Mouse (Mus musculus) kidney, adult 2 months (tissue): Measurements from ENCODE around the gene Slco4a1.

ENCODE experiments used
- CTCF ChIP-seq: fragments of 200-500 bp; conservative IDR thresholded peaks from 2 replicates; pipeline ENCODE4 v1.5.1; 2011; ENCODE audit warnings: low read depth, mild to moderate bottlenecking, control low read depth, low read length, moderate library complexity, mixed read lengths; ENCODE audit not compliant: insufficient read depth, insufficient read length
- POLR2A ChIP-seq: fragments of 200-500 bp; IDR thresholded peaks from one replicate; pipeline ENCODE4 v1.6.1; 2011; ENCODE audit warnings: low read depth, low read length, control low read depth

GRCm38 (mm10) chr2:180428331-180428730 lies 27.7 kb upstream of the Slco4a1 start:
- TF ChIP-seq CTCF (peak; percentile 40), POLR2A (no peak)
